Mouse (Mus musculus) retina, adult 2 months (tissue): Measurements from ENCODE around the gene Glod4.

Source experiments
- DNase-seq: peaks from one replicate; pipeline ENCODE4 v3.0.0-alpha.2; 2012; ENCODE audit warnings: low read depth, low spot score

Gene Glod4

DNA sequence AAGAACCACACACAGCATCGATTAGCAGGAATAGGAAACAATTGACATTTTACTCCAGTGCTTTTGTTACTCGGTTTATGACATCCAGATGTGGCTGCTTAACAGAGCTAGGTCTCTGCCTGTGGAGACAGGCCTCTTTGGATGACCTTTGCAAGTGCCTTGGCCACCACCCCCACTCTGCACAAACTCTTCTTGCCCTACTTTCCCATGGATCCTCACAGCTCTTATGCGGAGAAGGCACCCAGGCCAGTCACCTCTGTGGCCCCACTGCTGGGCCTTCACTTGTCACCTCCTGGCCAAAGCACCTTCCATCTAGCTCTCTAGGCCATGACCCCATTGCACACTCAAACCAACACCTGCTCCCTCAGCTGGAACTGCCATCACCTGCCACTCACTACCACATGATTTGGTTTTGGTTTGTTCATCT, 159.6 kb downstream of the Glod4 start:
- DNase-seq, result no peak

DNA sequence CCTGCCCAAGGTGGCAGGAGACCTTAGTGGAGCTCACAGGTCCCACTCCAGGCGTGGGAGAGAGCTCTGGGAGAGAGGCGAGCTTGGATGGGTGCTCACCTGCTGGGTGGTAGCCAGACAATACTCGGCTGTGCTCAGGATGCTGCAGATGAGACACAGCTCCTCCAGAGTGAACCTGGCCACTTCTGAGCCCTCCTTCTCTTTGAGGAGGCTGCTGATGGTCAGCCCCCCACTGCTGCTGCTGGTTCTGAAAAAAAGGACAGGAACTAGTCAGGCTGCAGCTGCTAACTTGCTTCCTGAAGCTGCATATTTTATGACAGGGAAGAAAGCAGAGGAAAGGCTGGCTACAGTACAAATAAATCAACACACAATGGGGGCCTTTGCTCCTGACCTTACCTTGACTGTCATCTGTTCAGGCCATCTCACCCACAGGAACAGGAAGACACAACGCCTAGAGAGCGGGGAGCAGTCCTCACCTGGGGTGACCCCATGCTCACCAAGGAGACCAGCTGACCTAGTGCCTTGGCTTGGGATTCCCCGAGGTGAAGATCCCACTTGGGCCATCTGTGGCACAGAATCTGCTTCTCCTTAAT, 162.4 kb downstream of the Glod4 start:
- DNase-seq, result no peak

DNA sequence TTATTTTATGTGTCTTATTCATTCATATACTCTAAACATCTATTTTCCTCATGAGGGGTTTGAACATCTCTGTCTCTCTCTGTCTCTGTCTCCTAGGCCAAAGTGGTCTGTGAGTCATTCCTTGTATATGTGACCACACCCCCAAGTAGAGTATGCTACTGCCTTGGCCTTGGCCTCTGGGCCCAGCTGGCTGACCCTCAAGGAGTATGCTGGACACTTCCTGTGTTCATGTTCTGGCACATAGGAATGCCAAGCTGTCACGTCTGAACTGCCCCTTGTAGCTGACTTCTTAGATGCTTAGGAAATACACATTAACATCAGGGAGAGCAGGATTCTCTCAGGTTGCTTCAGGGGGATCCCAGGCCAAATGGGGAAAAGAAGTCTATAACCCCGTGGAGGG, 163.2 kb downstream of the Glod4 start:
- no peak for DNase-seq

DNA sequence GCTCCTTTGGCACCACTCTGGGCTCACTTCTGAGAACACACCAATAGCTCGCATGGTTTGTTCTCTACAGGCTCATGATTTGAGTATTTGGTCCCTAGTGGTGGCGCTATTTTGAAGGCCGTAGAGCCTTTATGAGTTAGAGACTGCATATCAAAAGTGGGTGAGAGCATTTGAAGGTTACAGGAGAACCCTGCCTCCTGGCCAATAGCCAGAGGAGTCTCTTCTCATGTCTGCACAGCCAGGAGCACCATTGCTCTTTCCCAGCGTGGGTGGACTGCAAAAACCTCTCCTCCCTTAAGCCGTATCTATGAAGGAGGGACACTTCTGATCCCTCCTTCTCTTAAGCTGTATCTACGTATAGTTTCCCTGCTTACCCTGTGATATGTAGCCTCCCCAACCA, 166.2 kb downstream of the Glod4 start:
- DNase-seq, result no peak

DNA sequence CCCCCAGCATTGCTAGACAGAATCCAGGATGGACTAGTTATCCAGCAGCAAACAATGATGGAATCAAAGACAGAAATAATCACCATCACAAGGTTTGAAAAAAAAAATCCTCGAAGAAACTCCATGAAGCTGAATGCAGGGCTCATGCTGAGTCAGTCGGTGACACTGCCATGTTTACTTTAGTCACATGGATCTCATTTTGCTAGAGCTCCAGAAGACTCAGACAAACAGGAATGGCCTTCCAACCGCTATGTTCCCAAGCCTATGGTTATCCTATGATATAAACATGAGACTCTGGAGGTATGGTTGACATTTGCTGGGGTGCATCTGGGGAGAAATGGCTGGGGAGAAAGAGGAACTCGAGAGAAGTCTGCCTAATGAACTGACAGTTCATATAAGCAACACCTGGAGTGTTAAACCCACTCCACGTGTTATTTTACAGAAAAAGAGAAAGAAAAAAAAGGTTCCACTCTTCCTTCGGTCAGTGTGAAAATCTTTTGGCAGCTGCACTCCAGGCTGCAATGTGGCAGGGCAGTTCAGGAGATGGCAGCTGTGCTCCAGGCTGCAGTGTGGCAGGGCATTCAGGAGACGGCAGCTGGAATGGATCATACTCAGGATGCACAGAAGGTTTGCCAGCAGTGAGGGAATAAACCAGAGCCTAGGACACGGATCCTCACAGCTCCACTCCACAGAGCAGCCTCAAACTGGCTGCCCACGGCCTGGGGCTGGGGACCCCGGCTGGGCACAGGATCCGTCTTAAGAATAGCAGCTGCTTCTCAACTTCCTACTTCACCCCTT, 169.0 kb downstream of the Glod4 start:
- no peak for DNase-seq
